Mouse (Mus musculus) limb, embryonic 15.5 days (tissue): ENCODE results near the gene Cdc45. TPM values are rescaled to one million over a fixed set of nuclear protein-coding genes. Genes with fewer than 3 reads are reported as not detected.
A peak's percentile ranks its signal among the peaks of the same experiment; 100 is the strongest.

Experiments
- ATAC-seq: fragments of 200-750 bp; cut with Nextera tagmentation; 2 replicates; pipeline ENCODE4 v1.8.0; 2017; ENCODE audit warnings: low read depth, moderate TSS enrichment; ENCODE audit not compliant: insufficient number of reproducible peaks, low FRiP score, low TSS enrichment
- H3K27ac ChIP-seq: fragments of 300-500 bp; sonication (generic); 2 replicates; pipeline ENCODE4 v1.5.1; 2015; ENCODE audit warnings: moderate library complexity, mild to moderate bottlenecking, inconsistent platforms
- H3K27me3 ChIP-seq: fragments of 300-500 bp; sonication (generic); 2 replicates; pipeline ENCODE4 v1.6.1; 2015; ENCODE audit warnings: inconsistent platforms
- H3K36me3 ChIP-seq: fragments of 300-500 bp; sonication (generic); 2 replicates; pipeline ENCODE4 v1.6.1; 2015; ENCODE audit warnings: inconsistent platforms
- H3K4me1 ChIP-seq: fragments of 300-500 bp; sonication (generic); 2 replicates; pipeline ENCODE4 v1.6.1; 2015; ENCODE audit warnings: inconsistent platforms
- H3K4me2 ChIP-seq: fragments of 300-500 bp; sonication (generic); 2 replicates; pipeline ENCODE4 v1.6.1; 2015; ENCODE audit warnings: mild to moderate bottlenecking, inconsistent platforms
- H3K4me3 ChIP-seq: fragments of 300-500 bp; sonication (generic); 2 replicates; pipeline ENCODE4 v1.5.1; 2015; ENCODE audit warnings: mild to moderate bottlenecking, inconsistent platforms
- H3K9ac ChIP-seq: fragments of 300-500 bp; sonication (generic); 2 replicates; pipeline ENCODE4 v1.6.1; 2015; ENCODE audit warnings: inconsistent platforms
- H3K9me3 ChIP-seq: fragments of 300-500 bp; sonication (generic); 2 replicates; pipeline ENCODE4 v1.6.1; 2016; ENCODE audit warnings: inconsistent platforms
- WGBS: fragments of 180-500 bp; shearing (Covaris S2); methylation state at CpG from one replicate; pipeline ENCODE4 v1.1.7; 2015; 5-methylcytosine and 5-hydroxymethylcytosine counted together
- polyA plus RNA-seq: library from polyadenylated mRNA; unstranded; fragments of >200 nt; fragmentation: Nextera tagmentation; extraction: Ambion mirVana; gene quantifications from 2 replicates; pipeline ENCODE4 v1.2.1, GENCODE M21; 2015

The Cdc45 gene
- polyA plus RNA-seq, 1 experiment from 2014 or later = 32.8 TPM

DNA sequence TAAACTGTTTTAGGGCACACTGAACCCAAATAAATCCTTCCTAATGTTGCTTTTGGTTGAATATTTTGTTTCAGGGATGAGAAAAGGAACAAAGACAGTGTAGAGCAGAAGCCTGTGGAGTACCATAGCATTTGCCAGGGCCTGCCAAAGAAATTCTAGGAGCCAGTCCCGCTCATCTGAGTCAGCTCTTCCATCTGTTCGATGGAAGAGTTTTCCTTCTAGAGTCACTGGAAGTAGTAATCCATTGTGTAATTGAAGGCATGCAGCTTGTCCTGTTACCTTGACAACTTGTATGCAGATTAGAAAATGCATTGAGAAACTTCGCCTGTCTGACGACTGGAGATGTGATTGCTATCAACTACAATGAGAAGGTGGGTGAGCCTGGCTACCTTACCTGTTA is 11.1 kb upstream of the Cdc45 start:
- Histone ChIP-seq H3K4me2 (no peak overlapping the region), H3K36me3 (peaks cover 96% of the 10 kb centered on the region), H3K27ac (no peak overlapping the region), H3K9me3 (no peaks in the 10 kb centered on the region), H3K9ac (no peak overlapping the region), H3K4me1 (no peaks in the 10 kb centered on the region), H3K27me3 (no peaks in the 10 kb centered on the region), H3K4me3 (no peak overlapping the region)
- no peak for ATAC-seq
- WGBS = 81% methylated on average over 4 of the region's 4 CpGs

GRCm38 (mm10) chr16:18822356-18822755 is 10.6 kb upstream of the Cdc45 start:
- ATAC-seq = no peak
- no peak overlapping the region for H3K4me3 ChIP-seq
- no peaks in the 10 kb centered on the region for H3K27me3 ChIP-seq
- H3K27ac ChIP-seq = no peak overlapping the region
- no peak overlapping the region for H3K4me2 ChIP-seq
- 85% methylated on average over 1 of the region's 1 CpGs for WGBS
- H3K4me1 ChIP-seq = no peaks in the 10 kb centered on the region
- H3K9me3 ChIP-seq = no peaks in the 10 kb centered on the region
- H3K36me3 ChIP-seq = peaks cover 95% of the 10 kb centered on the region
- H3K9ac ChIP-seq = no peak overlapping the region

DNA sequence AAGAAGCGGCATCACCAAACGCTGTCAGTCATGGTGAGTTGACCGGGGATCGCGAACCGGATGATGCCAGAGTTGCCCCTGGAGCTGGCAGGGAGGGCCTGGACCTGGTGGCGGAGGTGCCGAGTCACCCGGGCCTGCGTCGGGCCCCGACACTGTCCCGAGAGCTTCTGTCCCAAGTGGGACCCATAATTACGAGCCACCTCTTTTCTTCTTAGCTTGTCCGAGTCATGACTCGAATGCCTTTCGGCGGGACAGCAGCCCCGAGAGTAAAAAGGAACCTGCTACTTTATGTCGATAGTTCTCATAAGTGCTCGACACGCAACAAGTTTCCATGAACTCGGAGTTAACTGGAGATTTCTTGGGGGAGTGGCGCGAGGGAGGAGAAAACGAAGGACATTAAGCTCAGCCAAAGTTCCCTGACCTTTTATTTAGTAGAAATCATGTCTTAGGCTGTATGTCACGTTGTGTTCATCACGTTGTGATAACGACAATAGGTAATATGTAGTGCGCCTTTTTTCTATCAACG is 661 bp upstream of the Cdc45 start:
- Histone ChIP-seq H3K27me3 (no peaks in the 10 kb centered on the region), H3K4me2 (peak overlapping the region; percentile 49), H3K27ac (peak overlapping the region; percentile 81), H3K4me1 (peaks cover 21% of the 10 kb centered on the region), H3K36me3 (peaks cover 50% of the 10 kb centered on the region), H3K4me3 (peak overlapping the region; percentile 73), H3K9me3 (no peaks in the 10 kb centered on the region), H3K9ac (peak overlapping the region; percentile 83)
- no peak for ATAC-seq
- 1% methylated on average over 31 of the region's 31 CpGs for WGBS

DNA sequence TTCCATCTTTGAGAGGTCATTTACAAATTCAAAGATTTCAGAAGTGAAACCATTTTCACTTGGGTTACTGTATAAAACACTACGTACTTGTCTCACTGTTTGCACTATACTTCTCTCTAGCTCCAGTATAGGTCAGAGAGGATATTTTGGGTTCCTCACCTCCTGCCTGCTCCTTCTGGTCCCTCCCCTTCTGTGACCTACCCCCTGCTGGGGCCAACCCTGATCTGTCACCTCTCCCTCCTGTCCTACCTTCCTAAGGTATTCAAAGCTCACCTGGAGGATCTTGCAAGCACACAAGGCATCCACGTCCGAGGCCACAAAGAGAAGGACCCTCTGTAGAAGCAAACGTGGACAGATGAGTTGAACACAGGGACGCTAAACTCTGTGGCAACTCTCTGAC is 755 bp downstream of the Cdc45 start:
- no peaks in the 10 kb centered on the region for H3K9me3 ChIP-seq
- H3K36me3 ChIP-seq = peaks cover 44% of the 10 kb centered on the region
- peaks cover 21% of the 10 kb centered on the region for H3K4me1 ChIP-seq
- H3K27ac ChIP-seq = peak overlapping the region; percentile 81
- no peaks in the 10 kb centered on the region for H3K27me3 ChIP-seq
- H3K4me2 ChIP-seq = peak overlapping the region; percentile 85
- no peak; the same call in 1 of the 2 replicates for ATAC-seq
- H3K4me3 ChIP-seq = peak overlapping the region; percentile 73
- peak overlapping the region; percentile 60; the same call in 1 of the 2 replicates for H3K9ac ChIP-seq
- 4% methylated on average over 5 of the region's 5 CpGs for WGBS

DNA sequence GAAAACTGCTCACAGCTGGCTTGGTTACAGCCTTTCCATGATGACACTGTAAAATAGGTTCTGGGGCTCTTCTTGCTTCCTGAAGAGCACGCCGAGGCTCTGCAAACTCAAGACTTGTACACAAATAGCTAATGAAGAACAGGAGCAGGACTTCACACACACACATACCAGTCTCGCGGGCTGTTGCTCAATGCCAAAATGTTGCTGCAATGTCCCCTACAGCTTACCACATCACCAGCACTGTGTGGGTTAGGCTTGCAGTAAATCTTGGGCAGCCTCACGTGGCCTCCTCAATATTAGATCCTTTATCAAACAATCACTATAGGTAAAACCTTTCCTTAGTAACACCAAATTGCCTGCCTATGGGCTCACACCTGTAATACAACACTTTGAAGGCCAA is 2.8 kb downstream of the Cdc45 start:
- Histone ChIP-seq H3K4me3 (no peak overlapping the region), H3K9me3 (no peaks in the 10 kb centered on the region), H3K27ac (no peak overlapping the region), H3K9ac (no peak overlapping the region), H3K27me3 (no peaks in the 10 kb centered on the region), H3K36me3 (peaks cover 41% of the 10 kb centered on the region), H3K4me1 (peaks cover 21% of the 10 kb centered on the region), H3K4me2 (no peak overlapping the region)
- WGBS = 90% methylated on average over 5 of the region's 5 CpGs
- ATAC-seq = no peak

- Histone ChIP-seq H3K27ac (no peak overlapping the region), H3K4me2 (no peak overlapping the region), H3K36me3 (peaks cover 51% of the 10 kb centered on the region), H3K9me3 (no peaks in the 10 kb centered on the region), H3K27me3 (no peaks in the 10 kb centered on the region), H3K4me3 (no peak overlapping the region), H3K9ac (no peak overlapping the region), H3K4me1 (peaks cover 6% of the 10 kb centered on the region)
- WGBS = 99% methylated on average over 2 of the region's 2 CpGs
- no peak for ATAC-seq
These were observed 6.0 kb downstream of the Cdc45 start for GRCm38 (mm10) chr16:18805746-18806145.

DNA sequence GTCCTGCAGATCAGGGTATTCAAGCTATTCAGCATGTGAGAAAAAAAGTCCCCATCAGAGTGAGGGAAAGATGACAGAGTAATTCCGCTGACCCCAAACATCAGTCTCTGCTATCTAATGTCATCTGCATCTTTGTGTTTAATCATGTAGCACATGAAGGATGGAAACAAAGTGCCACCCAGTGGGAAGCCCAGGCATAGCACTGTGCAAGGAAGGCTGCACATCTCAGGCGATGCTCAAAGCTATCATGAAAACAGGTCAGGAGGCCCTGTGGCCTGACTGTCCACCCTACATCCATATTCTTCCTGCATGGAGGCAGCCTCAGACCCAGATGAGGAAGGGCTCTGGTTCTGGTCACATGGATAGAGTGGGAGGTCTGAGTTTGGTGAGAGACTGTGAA is 12.9 kb downstream of the Cdc45 start:
- no peaks in the 10 kb centered on the region for H3K9me3 ChIP-seq
- H3K36me3 ChIP-seq = peaks cover 65% of the 10 kb centered on the region
- no peaks in the 10 kb centered on the region for H3K27me3 ChIP-seq
- no peak overlapping the region for H3K9ac ChIP-seq
- 81% methylated on average over 2 of the region's 2 CpGs for WGBS
- no peak overlapping the region for H3K4me3 ChIP-seq
- no peak overlapping the region for H3K4me2 ChIP-seq
- no peaks in the 10 kb centered on the region for H3K4me1 ChIP-seq
- ATAC-seq = no peak
- no peak overlapping the region for H3K27ac ChIP-seq

- H3K27ac ChIP-seq = no peak overlapping the region
- no peaks in the 10 kb centered on the region for H3K27me3 ChIP-seq
- H3K36me3 ChIP-seq = peaks cover 71% of the 10 kb centered on the region
- no peaks in the 10 kb centered on the region for H3K4me1 ChIP-seq
- H3K4me2 ChIP-seq = no peak overlapping the region
- ATAC-seq = no peak
- no peaks in the 10 kb centered on the region for H3K9me3 ChIP-seq
- H3K9ac ChIP-seq = no peak overlapping the region
- no peak overlapping the region for H3K4me3 ChIP-seq
- 83% methylated on average over 5 of the region's 5 CpGs for WGBS
These were observed 13.6 kb downstream of the Cdc45 start for GRCm38 (mm10) chr16:18798151-18798550.

- H3K36me3 ChIP-seq = peaks cover 75% of the 10 kb centered on the region
- no peaks in the 10 kb centered on the region for H3K9me3 ChIP-seq
- H3K4me1 ChIP-seq = no peaks in the 10 kb centered on the region
- no peak overlapping the region for H3K4me2 ChIP-seq
- ATAC-seq = no peak
- no peaks in the 10 kb centered on the region for H3K27me3 ChIP-seq
- 79% methylated on average over 7 of the region's 7 CpGs for WGBS
- no peak overlapping the region for H3K27ac ChIP-seq
- H3K9ac ChIP-seq = no peak overlapping the region
- H3K4me3 ChIP-seq = no peak overlapping the region
These were observed 15.1 kb downstream of the Cdc45 start for GRCm38 (mm10) chr16:18796645-18797044.

DNA sequence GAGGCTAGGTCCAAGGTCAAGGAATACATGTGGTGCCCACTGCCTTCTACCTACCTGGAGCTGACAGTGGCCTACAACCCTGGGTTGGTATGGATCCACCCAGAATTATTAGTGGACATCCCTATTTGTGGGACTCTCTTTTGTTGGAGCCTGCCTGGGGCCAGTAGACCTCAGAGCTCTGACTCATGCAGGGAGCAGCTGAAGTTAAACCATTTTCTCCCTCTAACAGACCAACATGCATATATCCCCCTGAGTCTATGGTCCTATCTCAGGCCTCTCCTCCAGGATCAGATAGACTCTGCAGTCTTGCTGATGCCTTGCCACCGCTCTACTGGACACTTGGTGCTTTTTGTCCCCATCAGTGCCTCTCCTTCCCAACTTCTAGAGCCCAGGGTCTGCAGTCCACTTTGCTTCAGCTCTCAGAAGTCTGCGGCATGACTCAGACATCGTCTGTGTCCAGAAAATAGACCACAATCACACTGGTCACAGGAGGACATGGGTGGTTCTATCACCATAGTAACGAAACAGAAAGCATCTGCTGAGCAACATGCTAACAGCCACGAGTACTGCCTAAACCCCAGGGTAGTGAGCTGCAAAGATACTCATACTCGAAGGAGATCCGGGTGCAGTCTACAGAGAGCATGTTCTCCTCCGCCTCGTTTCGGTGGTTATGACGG is 16.4 kb downstream of the Cdc45 start:
- H3K36me3 ChIP-seq = peaks cover 73% of the 10 kb centered on the region
- H3K4me3 ChIP-seq = no peak overlapping the region
- H3K9me3 ChIP-seq = no peaks in the 10 kb centered on the region
- H3K4me2 ChIP-seq = no peak overlapping the region
- ATAC-seq = no peak
- H3K9ac ChIP-seq = no peak overlapping the region
- WGBS = 89% methylated on average over 11 of the region's 11 CpGs
- H3K27ac ChIP-seq = no peak overlapping the region
- no peaks in the 10 kb centered on the region for H3K4me1 ChIP-seq
- no peaks in the 10 kb centered on the region for H3K27me3 ChIP-seq

GRCm38 (mm10) chr16:18788627-18789406 is 23.0 kb downstream of the Cdc45 start:
- no peak overlapping the region for H3K4me2 ChIP-seq
- H3K9me3 ChIP-seq = no peaks in the 10 kb centered on the region
- no peak overlapping the region for H3K27ac ChIP-seq
- peaks cover 75% of the 10 kb centered on the region for H3K36me3 ChIP-seq
- ATAC-seq = no peak
- H3K4me1 ChIP-seq = no peaks in the 10 kb centered on the region
- H3K4me3 ChIP-seq = no peak overlapping the region
- H3K9ac ChIP-seq = no peak overlapping the region
- 85% methylated on average over 10 of the region's 10 CpGs for WGBS
- H3K27me3 ChIP-seq = no peaks in the 10 kb centered on the region

GRCm38 (mm10) chr16:18786652-18787051 is 25.1 kb downstream of the Cdc45 start:
- WGBS = 92% methylated on average over 10 of the region's 10 CpGs
- H3K4me2 ChIP-seq = no peak overlapping the region
- H3K27ac ChIP-seq = no peak overlapping the region
- no peaks in the 10 kb centered on the region for H3K9me3 ChIP-seq
- no peaks in the 10 kb centered on the region for H3K4me1 ChIP-seq
- H3K27me3 ChIP-seq = no peaks in the 10 kb centered on the region
- no peak overlapping the region for H3K4me3 ChIP-seq
- H3K9ac ChIP-seq = no peak overlapping the region
- H3K36me3 ChIP-seq = peaks cover 82% of the 10 kb centered on the region
- ATAC-seq = no peak
